Mouse (Mus musculus) megakaryocyte, embryonic 14.5 days (primary cell): ENCODE results near the gene Pkp2. TPM values are rescaled to one million over a fixed set of nuclear protein-coding genes. Genes with fewer than 3 reads are reported as not detected.
"Not testable (repeated sequence)": the region's sequence is repeated elsewhere in the genome, so short reads cannot be mapped to it uniquely, and the experiment has no call there.

ENCODE experiments used
- H3K27me3 ChIP-seq: replicated peaks from 2 replicates; pipeline ENCODE3; 2012; ENCODE audit warnings: inconsistent platforms
- H3K36me3 ChIP-seq: replicated peaks from 2 replicates; pipeline ENCODE3; 2012; ENCODE audit warnings: low read length, inconsistent platforms, mixed read lengths
- H3K4me1 ChIP-seq: 2 replicates; pipeline ENCODE4 v1.6.1; 2012; ENCODE audit warnings: inconsistent platforms
- H3K4me3 ChIP-seq: replicated peaks from 2 replicates; pipeline ENCODE3; 2012; ENCODE audit warnings: moderate library complexity, mild to moderate bottlenecking, inconsistent platforms
- H3K9me3 ChIP-seq: 2 replicates; pipeline ENCODE4 v1.6.1; 2012; ENCODE audit warnings: inconsistent platforms
- FLI1 ChIP-seq: IDR thresholded peaks from 2 replicates; pipeline ENCODE4 v1.6.1; 2012; ENCODE audit warnings: low read length, inconsistent platforms, mixed read lengths
- GATA1 ChIP-seq: IDR thresholded peaks from 3 replicates; pipeline ENCODE4 v1.6.1; 2012; ENCODE audit warnings: mixed read lengths, low read length, inconsistent platforms, borderline replicate concordance
- polyA plus RNA-seq: library from polyadenylated mRNA; stranded (reverse); fragments of >175 nt; gene quantifications from 2 replicates; pipeline ENCODE4 v1.2.3, GENCODE M21; 2012; ENCODE audit warnings: low replicate concordance; ENCODE audit not compliant: insufficient read depth

Gene Pkp2
- 0.26 TPM in 1 of 2 replicates, not detected in the other for polyA plus RNA-seq

GRCm38 (mm10) chr16:16213079-16213760 lies at the start of gene Pkp2:
Gene Pkp2, plus strand, starts transcription at chr16:16213318.
- Histone ChIP-seq H3K9me3 (no peaks in the 10 kb centered on the region), H3K4me1 (peaks cover 32% of the 10 kb centered on the region), H3K4me3 (peak within 1 kb of the TSS; percentile 91), H3K27me3 (peaks cover 41% of the 10 kb centered on the region), H3K36me3 (no peaks in the 10 kb centered on the region)
- no peak for TF ChIP-seq GATA1
- TF ChIP-seq FLI1: no peak

DNA sequence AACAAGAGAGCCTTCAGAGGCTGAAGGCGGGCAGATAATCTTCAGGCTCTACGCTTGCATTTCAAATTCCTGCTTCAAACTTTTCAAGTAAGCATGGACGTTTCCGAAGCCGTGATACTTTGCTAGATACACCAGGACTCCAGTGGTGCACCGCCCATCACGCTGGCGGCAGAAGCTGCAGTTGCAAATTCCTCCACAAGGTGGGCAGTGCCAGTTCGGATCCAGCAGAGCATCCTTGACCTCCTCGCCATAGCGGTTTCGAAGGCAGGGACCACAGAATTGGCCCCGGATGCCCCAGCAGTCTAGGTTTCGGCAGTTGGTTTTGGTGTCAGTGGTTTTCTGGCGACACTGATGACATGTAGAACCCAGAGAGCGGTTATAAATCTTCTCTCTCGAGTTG lies 15.7 kb upstream of the Pkp2 start:
- Histone ChIP-seq H3K4me1 (no peaks in the 10 kb centered on the region), H3K36me3 (no peaks in the 10 kb centered on the region), H3K27me3 (peaks cover 6% of the 10 kb centered on the region), H3K9me3 (peaks cover 2% of the 10 kb centered on the region; the same call in 1 of the 2 replicates), H3K4me3 (no peak overlapping the region)
- TF ChIP-seq FLI1 (no peak), GATA1 (no peak)

DNA sequence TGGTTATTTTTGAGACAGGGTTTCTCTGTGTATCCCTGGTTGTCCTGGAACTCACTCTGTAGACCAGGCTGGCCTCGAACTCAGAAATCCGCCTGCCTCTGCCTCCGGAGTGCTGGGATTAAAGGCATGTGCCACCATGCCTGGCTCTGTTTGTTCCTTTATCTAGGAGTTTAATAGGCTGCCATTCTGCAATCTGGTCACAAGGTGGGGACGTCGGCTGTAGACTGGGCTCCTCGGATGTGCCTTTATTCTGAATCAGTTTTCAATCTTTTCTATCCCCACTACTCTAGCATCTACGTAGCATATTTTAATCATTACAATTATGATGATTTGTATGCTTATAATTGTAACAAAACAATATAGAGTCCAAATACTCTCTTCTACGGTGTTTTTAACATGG lies 11.1 kb upstream of the Pkp2 start:
- not testable (repeated sequence) for H3K4me1 ChIP-seq, H3K27me3 ChIP-seq, H3K9me3 ChIP-seq, H3K36me3 ChIP-seq, H3K4me3 ChIP-seq

- peaks cover 8% of the 10 kb centered on the region for H3K27me3 ChIP-seq
- TF ChIP-seq GATA1 (no peak), FLI1 (no peak)
- no peaks in the 10 kb centered on the region; the same call in 1 of the 2 replicates for H3K9me3 ChIP-seq
- H3K4me1 ChIP-seq: no peaks in the 10 kb centered on the region
- no peak overlapping the region for H3K4me3 ChIP-seq
- no peaks in the 10 kb centered on the region for H3K36me3 ChIP-seq
These were observed 8.5 kb upstream of the Pkp2 start for GRCm38 (mm10) chr16:16204648-16205047.

GRCm38 (mm10) chr16:16212723-16213078 lies 417 bp upstream of the Pkp2 start:
- H3K4me3 ChIP-seq: peak overlapping the region; percentile 91
- no peaks in the 10 kb centered on the region for H3K36me3 ChIP-seq
- H3K9me3 ChIP-seq: no peaks in the 10 kb centered on the region
- peaks cover 41% of the 10 kb centered on the region for H3K27me3 ChIP-seq
- peaks cover 32% of the 10 kb centered on the region for H3K4me1 ChIP-seq
- TF ChIP-seq FLI1 (no peak), GATA1 (no peak)

- H3K4me3 ChIP-seq: peak overlapping the region; percentile 91
- H3K27me3 ChIP-seq: peaks cover 41% of the 10 kb centered on the region
- TF ChIP-seq FLI1 (no peak), GATA1 (no peak)
- H3K4me1 ChIP-seq: peaks cover 32% of the 10 kb centered on the region
- no peaks in the 10 kb centered on the region for H3K9me3 ChIP-seq
- H3K36me3 ChIP-seq: no peaks in the 10 kb centered on the region
These were observed 715 bp downstream of the Pkp2 start for GRCm38 (mm10) chr16:16213761-16214305.

DNA sequence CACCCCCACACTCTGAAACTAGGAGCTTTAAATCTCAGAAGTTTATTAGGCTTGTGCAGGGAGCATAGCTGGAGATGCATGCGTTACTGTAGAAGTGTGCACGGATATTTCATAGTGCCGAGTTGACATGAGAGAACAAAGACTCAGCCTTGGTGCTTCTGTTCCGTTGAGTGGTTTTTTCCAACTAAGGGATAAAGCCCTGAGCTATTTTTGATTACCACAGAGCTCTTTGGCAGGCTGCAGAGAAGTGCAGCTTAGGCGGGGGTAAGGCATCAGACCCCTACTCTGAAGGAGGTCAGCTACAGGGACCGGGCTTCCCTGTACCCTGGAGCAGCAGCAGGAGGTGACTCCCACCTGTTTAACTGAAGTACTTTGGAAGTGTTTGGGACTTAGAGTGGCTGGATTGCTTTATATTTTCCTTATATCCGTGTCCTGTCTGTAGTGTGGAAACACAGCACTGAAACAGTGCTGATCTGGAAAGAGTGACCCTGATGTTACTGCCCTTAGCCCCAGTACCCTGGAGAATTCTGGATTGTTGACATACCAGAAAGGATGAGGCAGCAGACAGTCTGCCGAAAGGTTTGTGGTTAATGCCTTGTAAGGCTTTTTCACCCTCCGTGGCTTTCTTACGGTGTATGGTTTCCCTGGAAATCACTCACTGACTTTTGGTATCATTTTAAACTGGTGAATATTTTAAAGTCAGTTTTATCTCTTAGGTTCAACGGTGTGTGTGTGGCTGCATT lies 2.7 kb downstream of the Pkp2 start:
- Histone ChIP-seq H3K4me3 (no peak overlapping the region), H3K27me3 (peaks cover 42% of the 10 kb centered on the region), H3K4me1 (peaks cover 39% of the 10 kb centered on the region), H3K36me3 (no peaks in the 10 kb centered on the region), H3K9me3 (no peaks in the 10 kb centered on the region)
- TF ChIP-seq GATA1 (no peak), FLI1 (no peak)

GRCm38 (mm10) chr16:16216934-16217333 lies 3.8 kb downstream of the Pkp2 start:
- H3K36me3 ChIP-seq: no peaks in the 10 kb centered on the region
- H3K9me3 ChIP-seq: no peaks in the 10 kb centered on the region
- peaks cover 39% of the 10 kb centered on the region for H3K4me1 ChIP-seq
- TF ChIP-seq GATA1 (no peak), FLI1 (no peak)
- peaks cover 42% of the 10 kb centered on the region for H3K27me3 ChIP-seq
- no peak overlapping the region for H3K4me3 ChIP-seq

DNA sequence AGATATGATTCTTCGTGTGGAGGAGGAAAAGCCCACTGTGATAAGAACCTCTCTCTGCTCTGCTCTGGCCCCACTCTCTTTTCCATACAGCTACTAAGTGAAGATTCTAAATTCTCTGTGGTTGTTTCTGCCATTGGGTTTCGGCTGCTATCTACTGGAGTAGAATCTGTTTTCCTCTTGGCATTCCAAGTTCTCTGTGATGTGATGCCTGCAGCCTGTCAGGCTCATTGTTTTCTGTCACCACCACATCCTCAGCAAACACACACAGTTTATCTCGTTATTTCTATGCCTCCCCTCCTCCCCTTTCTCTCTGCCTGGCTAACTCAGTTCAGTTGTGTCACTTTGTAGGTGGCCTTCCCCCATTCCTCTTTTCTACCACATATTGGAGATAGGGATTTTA lies 6.7 kb downstream of the Pkp2 start:
- Histone ChIP-seq H3K9me3 (no peaks in the 10 kb centered on the region), H3K36me3 (no peaks in the 10 kb centered on the region), H3K27me3 (peaks cover 26% of the 10 kb centered on the region), H3K4me1 (peaks cover 18% of the 10 kb centered on the region), H3K4me3 (no peak overlapping the region)
- no peak for TF ChIP-seq GATA1

GRCm38 (mm10) chr16:16222651-16223050 lies 9.5 kb downstream of the Pkp2 start:
- no peak overlapping the region for H3K4me3 ChIP-seq
- H3K4me1 ChIP-seq: peaks cover 7% of the 10 kb centered on the region; the same call in 1 of the 2 replicates
- no peaks in the 10 kb centered on the region for H3K36me3 ChIP-seq
- TF ChIP-seq FLI1 (no peak), GATA1 (no peak)
- peaks cover 8% of the 10 kb centered on the region for H3K27me3 ChIP-seq
- H3K9me3 ChIP-seq: no peaks in the 10 kb centered on the region
